Mouse (Mus musculus): ENCODE data around the gene Lrrc26. TPM values are rescaled to one million over a fixed set of nuclear protein-coding genes. Genes with fewer than 3 reads are reported as not detected.

Gene Lrrc26
- polyA plus RNA-seq, 1 experiment from 2014 or later, result 1.9 TPM

- H3K9ac ChIP-seq (replicated peaks; ENCODE audit: low read depth, low read length), result no peak overlapping the region
- H3K4me2 ChIP-seq (replicated peaks; ENCODE audit: low read depth, low read length), result no peak overlapping the region; the same call in 1 of the 2 replicates
- no peaks in the 10 kb centered on the region for H3K4me1 ChIP-seq (ENCODE audit: control insufficient read depth, insufficient read depth, low read length)
- no peak for ATAC-seq (ENCODE audit: insufficient number of reproducible peaks, insufficient read depth, low FRiP score, low read depth)
- no peak overlapping the region for H3K4me3 ChIP-seq (ENCODE audit: low read depth, low read length)
- no peaks in the 10 kb centered on the region for H3K9me3 ChIP-seq (ENCODE audit: control insufficient read depth, low read depth, low read length)
- WGBS, result 2% methylated on average over 22 of the region's 22 CpGs
- peaks cover 49% of the 10 kb centered on the region for H3K27me3 ChIP-seq (ENCODE audit: control insufficient read depth, insufficient read depth, low read length)
- no peaks in the 10 kb centered on the region for H3K36me3 ChIP-seq (ENCODE audit: control insufficient read depth, insufficient read depth, low read length)
- no peak overlapping the region for H3K27ac ChIP-seq (ENCODE audit: low read length)
Measured at GRCm38 (mm10) chr2:25310969-25311368, 21.3 kb downstream of the Lrrc26 start.

GRCm38 (mm10) chr2:25311491-25311891 is 21.8 kb downstream of the Lrrc26 start:
- Histone ChIP-seq H3K4me3 (ENCODE audit: low read depth, low read length) (no peak overlapping the region), H3K9me3 (ENCODE audit: control insufficient read depth, low read depth, low read length) (no peaks in the 10 kb centered on the region), H3K27me3 (ENCODE audit: control insufficient read depth, insufficient read depth, low read length) (peaks cover 46% of the 10 kb centered on the region), H3K4me1 (ENCODE audit: control insufficient read depth, insufficient read depth, low read length) (no peaks in the 10 kb centered on the region), H3K27ac (ENCODE audit: low read length) (no peak overlapping the region), H3K9ac (replicated peaks; ENCODE audit: low read depth, low read length) (no peak overlapping the region), H3K4me2 (replicated peaks; ENCODE audit: low read depth, low read length) (no peak overlapping the region; the same call in 1 of the 2 replicates), H3K36me3 (ENCODE audit: control insufficient read depth, insufficient read depth, low read length) (no peaks in the 10 kb centered on the region)
- WGBS, result 5% methylated on average over 11 of the region's 11 CpGs
- no peak for ATAC-seq (ENCODE audit: insufficient number of reproducible peaks, insufficient read depth, low FRiP score, low read depth)

GRCm38 (mm10) chr2:25318119-25318966 is 28.6 kb downstream of the Lrrc26 start:
- H3K27me3 ChIP-seq (ENCODE audit: control insufficient read depth, insufficient read depth, low read length), result peaks cover 35% of the 10 kb centered on the region
- ATAC-seq (ENCODE audit: insufficient number of reproducible peaks, insufficient read depth, low FRiP score, low read depth), result no peak

GRCm38 (mm10) chr2:25318971-25319773 is 29.5 kb downstream of the Lrrc26 start, which contains the start of gene Grin1:
TSS of gene Grin1 (minus strand) at chr2:25319187.
- peak; percentile 63; the same call in 1 of the 2 replicates for ATAC-seq (ENCODE audit: insufficient number of reproducible peaks, insufficient read depth, low FRiP score, low read depth)
- Histone ChIP-seq H3K4me3 (ENCODE audit: low read depth, low read length) (peak within 1 kb of the TSS; percentile 22), H3K4me2 (replicated peaks; ENCODE audit: low read depth, low read length) (peak within 1 kb of the TSS; percentile 44), H3K27ac (ENCODE audit: low read length) (no peak within 1 kb of the TSS), H3K9ac (replicated peaks; ENCODE audit: low read depth, low read length) (no peak within 1 kb of the TSS), H3K9me3 (ENCODE audit: control insufficient read depth, low read depth, low read length) (no peaks in the 10 kb centered on the region), H3K4me1 (ENCODE audit: control insufficient read depth, insufficient read depth, low read length) (0 out of 2 replicates have a peak, but pooled peaks cover 4% of the 10 kb centered on the region), H3K27me3 (ENCODE audit: control insufficient read depth, insufficient read depth, low read length) (peaks cover 32% of the 10 kb centered on the region), H3K36me3 (ENCODE audit: control insufficient read depth, insufficient read depth, low read length) (no peaks in the 10 kb centered on the region)
- WGBS, result 9% methylated on average over 58 of the region's 58 CpGs

More at GRCm38 (mm10) chr2:25318119-25318966, 28.6 kb downstream of the Lrrc26 start:
- Histone ChIP-seq H3K4me1 (ENCODE audit: control insufficient read depth, insufficient read depth, low read length) (0 out of 2 replicates have a peak, but pooled peaks cover 4% of the 10 kb centered on the region), H3K9ac (replicated peaks; ENCODE audit: low read depth, low read length) (no peak overlapping the region), H3K27ac (ENCODE audit: low read length) (no peak overlapping the region), H3K4me3 (ENCODE audit: low read depth, low read length) (peak overlapping the region; percentile 22), H3K4me2 (replicated peaks; ENCODE audit: low read depth, low read length) (peak overlapping the region; percentile 44), H3K9me3 (ENCODE audit: control insufficient read depth, low read depth, low read length) (no peaks in the 10 kb centered on the region), H3K36me3 (ENCODE audit: control insufficient read depth, insufficient read depth, low read length) (no peaks in the 10 kb centered on the region)
- WGBS, result 6% methylated on average over 31 of the region's 31 CpGs

- H3K4me2 ChIP-seq (replicated peaks; ENCODE audit: low read depth, low read length), result no peak overlapping the region
- H3K4me1 ChIP-seq (ENCODE audit: control insufficient read depth, insufficient read depth, low read length), result 0 out of 2 replicates have a peak, but pooled peaks cover 4% of the 10 kb centered on the region
- no peak overlapping the region for H3K4me3 ChIP-seq (ENCODE audit: low read depth, low read length)
- H3K27ac ChIP-seq (ENCODE audit: low read length), result no peak overlapping the region
- peaks cover 29% of the 10 kb centered on the region for H3K27me3 ChIP-seq (ENCODE audit: control insufficient read depth, insufficient read depth, low read length)
- no peaks in the 10 kb centered on the region for H3K9me3 ChIP-seq (ENCODE audit: control insufficient read depth, low read depth, low read length)
- H3K9ac ChIP-seq (replicated peaks; ENCODE audit: low read depth, low read length), result no peak overlapping the region
- H3K36me3 ChIP-seq (ENCODE audit: control insufficient read depth, insufficient read depth, low read length), result no peaks in the 10 kb centered on the region
- no peak for ATAC-seq (ENCODE audit: insufficient number of reproducible peaks, insufficient read depth, low FRiP score, low read depth)
- WGBS, result 33% methylated on average over 2 of the region's 2 CpGs
Measured at GRCm38 (mm10) chr2:25320084-25320483, 30.4 kb downstream of the Lrrc26 start.

GRCm38 (mm10) chr2:25326036-25326435 is 36.3 kb downstream of the Lrrc26 start:
- no peak overlapping the region for H3K9ac ChIP-seq (replicated peaks; ENCODE audit: low read depth, low read length)
- no peaks in the 10 kb centered on the region for H3K9me3 ChIP-seq (ENCODE audit: control insufficient read depth, low read depth, low read length)
- no peak overlapping the region for H3K27ac ChIP-seq (ENCODE audit: low read length)
- 71% methylated on average over 2 of the region's 2 CpGs for WGBS
- no peak overlapping the region for H3K4me2 ChIP-seq (replicated peaks; ENCODE audit: low read depth, low read length)
- H3K4me1 ChIP-seq (ENCODE audit: control insufficient read depth, insufficient read depth, low read length), result no peaks in the 10 kb centered on the region; the same call in 1 of the 2 replicates
- no peak for ATAC-seq (ENCODE audit: insufficient number of reproducible peaks, insufficient read depth, low FRiP score, low read depth)
- no peaks in the 10 kb centered on the region for H3K27me3 ChIP-seq (ENCODE audit: control insufficient read depth, insufficient read depth, low read length)
- no peak overlapping the region for H3K4me3 ChIP-seq (ENCODE audit: low read depth, low read length)
- no peaks in the 10 kb centered on the region for H3K36me3 ChIP-seq (ENCODE audit: control insufficient read depth, insufficient read depth, low read length)

- H3K9me3 ChIP-seq (ENCODE audit: control insufficient read depth, low read depth, low read length), result no peaks in the 10 kb centered on the region
- H3K4me2 ChIP-seq (replicated peaks; ENCODE audit: low read depth, low read length), result no peak overlapping the region
- H3K4me1 ChIP-seq (ENCODE audit: control insufficient read depth, insufficient read depth, low read length), result peaks cover 11% of the 10 kb centered on the region
- H3K27ac ChIP-seq (ENCODE audit: low read length), result no peak overlapping the region
- no peaks in the 10 kb centered on the region for H3K36me3 ChIP-seq (ENCODE audit: control insufficient read depth, insufficient read depth, low read length)
- 37% methylated on average over 7 of the region's 7 CpGs for WGBS
- H3K27me3 ChIP-seq (ENCODE audit: control insufficient read depth, insufficient read depth, low read length), result no peaks in the 10 kb centered on the region
- no peak overlapping the region for H3K9ac ChIP-seq (replicated peaks; ENCODE audit: low read depth, low read length)
- no peak for ATAC-seq (ENCODE audit: insufficient number of reproducible peaks, insufficient read depth, low FRiP score, low read depth)
- no peak overlapping the region for H3K4me3 ChIP-seq (ENCODE audit: low read depth, low read length)
Measured at GRCm38 (mm10) chr2:25328440-25328839, 38.7 kb downstream of the Lrrc26 start.

- no peak for ATAC-seq (ENCODE audit: insufficient number of reproducible peaks, insufficient read depth, low FRiP score, low read depth)
- H3K9ac ChIP-seq (replicated peaks; ENCODE audit: low read depth, low read length), result no peak overlapping the region
- peak overlapping the region; percentile 95 for H3K4me3 ChIP-seq (ENCODE audit: low read depth, low read length)
- 56% methylated on average over 9 of the region's 9 CpGs for WGBS
- no peak overlapping the region for H3K27ac ChIP-seq (ENCODE audit: low read length)
- H3K9me3 ChIP-seq (ENCODE audit: control insufficient read depth, low read depth, low read length), result no peaks in the 10 kb centered on the region
- H3K27me3 ChIP-seq (ENCODE audit: control insufficient read depth, insufficient read depth, low read length), result no peaks in the 10 kb centered on the region
- peaks cover 15% of the 10 kb centered on the region for H3K4me1 ChIP-seq (ENCODE audit: control insufficient read depth, insufficient read depth, low read length)
- peaks cover 22% of the 10 kb centered on the region for H3K36me3 ChIP-seq (ENCODE audit: control insufficient read depth, insufficient read depth, low read length)
- peak overlapping the region; percentile 45 for H3K4me2 ChIP-seq (replicated peaks; ENCODE audit: low read depth, low read length)
Measured at GRCm38 (mm10) chr2:25331470-25331869, 41.8 kb downstream of the Lrrc26 start.

All from stomach, embryonic 14.5 days (tissue).